Mouse (Mus musculus): ENCODE results near the gene Relb. TPM values are rescaled to one million over a fixed set of nuclear protein-coding genes. Genes with fewer than 3 reads are reported as not detected.
A peak's percentile ranks its signal among the peaks of the same experiment; 100 is the strongest.
"Not testable (repeated sequence)": the region's sequence is repeated elsewhere in the genome, so short reads cannot be mapped to it uniquely, and the experiment has no call there.

Gene Relb
- polyA plus RNA-seq, 1 experiment from 2014 or later = 6.6 TPM

- Histone ChIP-seq H3K4me1 (replicated peaks) (peaks cover 5% of the 10 kb centered on the region), H3K9me3 (no peaks in the 10 kb centered on the region), H3K4me3 (peak overlapping the region; percentile 74), H3K9ac (no peak overlapping the region), H3K27me3 (0 out of 2 replicates have a peak, but pooled peaks cover 3% of the 10 kb centered on the region), H3K36me3 (peaks cover 15% of the 10 kb centered on the region), H3K27ac (replicated peaks) (no peak overlapping the region), H3K4me2 (peak overlapping the region; percentile 88)
- 14% methylated on average over 17 of the region's 17 CpGs for WGBS
- no peak for ATAC-seq (ENCODE audit: low read depth)
These were observed 1.1 kb downstream of the Relb start for GRCm38 (mm10) chr7:19628192-19628535.

- 67% methylated on average over 3 of the region's 3 CpGs for WGBS
- peaks cover 10% of the 10 kb centered on the region for H3K36me3 ChIP-seq
- 0 out of 2 replicates have a peak, but pooled peaks cover 3% of the 10 kb centered on the region for H3K27me3 ChIP-seq
- H3K9me3 ChIP-seq = no peaks in the 10 kb centered on the region
- H3K4me1 ChIP-seq (replicated peaks) = peaks cover 5% of the 10 kb centered on the region
- H3K4me3 ChIP-seq = peak overlapping the region; percentile 74; the same call in 1 of the 2 replicates
- H3K27ac ChIP-seq (replicated peaks) = no peak overlapping the region
- H3K4me2 ChIP-seq = peak overlapping the region; percentile 88
- H3K9ac ChIP-seq = no peak overlapping the region
- no peak for ATAC-seq (ENCODE audit: low read depth)
These were observed 1.5 kb downstream of the Relb start for GRCm38 (mm10) chr7:19627721-19628120.

GRCm38 (mm10) chr7:19623433-19623832 is 5.8 kb downstream of the Relb start:
- no peak overlapping the region for H3K27ac ChIP-seq (replicated peaks)
- WGBS = 75% methylated on average over 2 of the region's 2 CpGs
- H3K9me3 ChIP-seq = no peaks in the 10 kb centered on the region
- no peak overlapping the region for H3K9ac ChIP-seq
- peaks cover 7% of the 10 kb centered on the region for H3K4me1 ChIP-seq (replicated peaks)
- H3K4me3 ChIP-seq = no peak overlapping the region
- H3K27me3 ChIP-seq = peaks cover 7% of the 10 kb centered on the region; the same call in 1 of the 2 replicates
- H3K4me2 ChIP-seq = no peak overlapping the region
- ATAC-seq (ENCODE audit: low read depth) = no peak
- H3K36me3 ChIP-seq = no peaks in the 10 kb centered on the region

- no peak overlapping the region for H3K4me3 ChIP-seq
- WGBS = 43% methylated on average over 6 of the region's 6 CpGs
- no peak overlapping the region for H3K9ac ChIP-seq
- H3K36me3 ChIP-seq = no peaks in the 10 kb centered on the region
- no peak overlapping the region for H3K4me2 ChIP-seq
- peaks cover 7% of the 10 kb centered on the region for H3K4me1 ChIP-seq (replicated peaks)
- H3K27ac ChIP-seq (replicated peaks) = no peak overlapping the region
- H3K27me3 ChIP-seq = peaks cover 7% of the 10 kb centered on the region; the same call in 1 of the 2 replicates
- ATAC-seq (ENCODE audit: low read depth) = no peak
- no peaks in the 10 kb centered on the region for H3K9me3 ChIP-seq
These were observed 7.0 kb downstream of the Relb start for GRCm38 (mm10) chr7:19622241-19622640.

- no peaks in the 10 kb centered on the region for H3K9me3 ChIP-seq
- H3K36me3 ChIP-seq = no peaks in the 10 kb centered on the region
- H3K9ac ChIP-seq = no peak overlapping the region
- WGBS = 90% methylated on average over 7 of the region's 7 CpGs
- ATAC-seq (ENCODE audit: low read depth) = no peak
- H3K27ac ChIP-seq (replicated peaks) = no peak overlapping the region
- peaks cover 7% of the 10 kb centered on the region for H3K4me1 ChIP-seq (replicated peaks)
- H3K4me2 ChIP-seq = no peak overlapping the region
- no peak overlapping the region for H3K4me3 ChIP-seq
- H3K27me3 ChIP-seq = peaks cover 7% of the 10 kb centered on the region; the same call in 1 of the 2 replicates
These were observed 8.4 kb downstream of the Relb start for GRCm38 (mm10) chr7:19620811-19621210.

GRCm38 (mm10) chr7:19619004-19619801 is 10.0 kb downstream of the Relb start:
- H3K4me1 ChIP-seq (replicated peaks) = peaks cover 7% of the 10 kb centered on the region
- ATAC-seq (ENCODE audit: low read depth) = peak; percentile 85
- H3K4me3 ChIP-seq = peak overlapping the region; percentile 31
- H3K9me3 ChIP-seq = no peaks in the 10 kb centered on the region
- 5% methylated on average over 35 of the region's 35 CpGs for WGBS
- H3K4me2 ChIP-seq = peak overlapping the region; percentile 53
- H3K27ac ChIP-seq (replicated peaks) = peak overlapping the region; percentile 73
- peaks cover 7% of the 10 kb centered on the region; the same call in 1 of the 2 replicates for H3K27me3 ChIP-seq
- peak overlapping the region; percentile 70 for H3K9ac ChIP-seq
- H3K36me3 ChIP-seq = 0 out of 2 replicates have a peak, but pooled peaks cover 3% of the 10 kb centered on the region

GRCm38 (mm10) chr7:19615036-19615577 is 14.1 kb downstream of the Relb start:
- H3K4me2 ChIP-seq = no peak overlapping the region
- H3K27ac ChIP-seq (replicated peaks) = no peak overlapping the region
- no peaks in the 10 kb centered on the region for H3K9me3 ChIP-seq
- peaks cover 1% of the 10 kb centered on the region; the same call in 1 of the 2 replicates for H3K27me3 ChIP-seq
- no peak overlapping the region for H3K9ac ChIP-seq
- H3K36me3 ChIP-seq = 0 out of 2 replicates have a peak, but pooled peaks cover 3% of the 10 kb centered on the region
- no peak overlapping the region for H3K4me3 ChIP-seq
- H3K4me1 ChIP-seq (replicated peaks) = peaks cover 7% of the 10 kb centered on the region
- 87% methylated on average over 12 of the region's 12 CpGs for WGBS
- no peak for ATAC-seq (ENCODE audit: low read depth)

- no peaks in the 10 kb centered on the region for H3K27me3 ChIP-seq
- no peak for ATAC-seq (ENCODE audit: low read depth)
- no peak overlapping the region for H3K4me3 ChIP-seq
- 0 out of 2 replicates have a peak, but pooled peaks cover 3% of the 10 kb centered on the region for H3K36me3 ChIP-seq
- no peak overlapping the region for H3K4me2 ChIP-seq
- H3K9me3 ChIP-seq = no peaks in the 10 kb centered on the region
- H3K4me1 ChIP-seq (replicated peaks) = no peaks in the 10 kb centered on the region
- no peak overlapping the region for H3K27ac ChIP-seq (replicated peaks)
- WGBS = 80% methylated on average over 5 of the region's 5 CpGs
- no peak overlapping the region for H3K9ac ChIP-seq
These were observed 18.3 kb downstream of the Relb start for GRCm38 (mm10) chr7:19610969-19611368.

- H3K4me1 ChIP-seq (replicated peaks) = no peaks in the 10 kb centered on the region
- WGBS = 92% methylated on average over 12 of the region's 12 CpGs
- H3K4me2 ChIP-seq = no peak overlapping the region
- no peaks in the 10 kb centered on the region for H3K36me3 ChIP-seq
- no peak overlapping the region for H3K4me3 ChIP-seq
- no peaks in the 10 kb centered on the region for H3K27me3 ChIP-seq
- H3K9ac ChIP-seq = no peak overlapping the region
- no peak for ATAC-seq (ENCODE audit: low read depth)
- no peak overlapping the region for H3K27ac ChIP-seq (replicated peaks)
- no peaks in the 10 kb centered on the region for H3K9me3 ChIP-seq
These were observed 19.5 kb downstream of the Relb start for GRCm38 (mm10) chr7:19609641-19610332.

GRCm38 (mm10) chr7:19607291-19607690 is 21.9 kb downstream of the Relb start:
- ATAC-seq (ENCODE audit: low read depth) = no peak

GRCm38 (mm10) chr7:19604606-19605214 is 24.5 kb downstream of the Relb start:
- not testable (repeated sequence) for H3K9me3 ChIP-seq; H3K9ac ChIP-seq; H3K27me3 ChIP-seq; ATAC-seq (ENCODE audit: low read depth)
- Histone ChIP-seq H3K27ac (replicated peaks) (peak overlapping the region; percentile 82), H3K4me1 (replicated peaks) (peaks cover 37% of the 10 kb centered on the region), H3K4me2 (peak overlapping the region; percentile 98), H3K36me3 (peaks cover 25% of the 10 kb centered on the region), H3K4me3 (peak overlapping the region; percentile 98)
- WGBS = 58% methylated on average over 10 of the region's 10 CpGs

More at GRCm38 (mm10) chr7:19607291-19607690, 21.9 kb downstream of the Relb start:
- Histone ChIP-seq H3K36me3 (0 out of 2 replicates have a peak, but pooled peaks cover 6% of the 10 kb centered on the region), H3K4me1 (replicated peaks) (peaks cover 16% of the 10 kb centered on the region), H3K27me3 (no peaks in the 10 kb centered on the region), H3K27ac (replicated peaks) (no peak overlapping the region), H3K9ac (no peak overlapping the region), H3K4me3 (no peak overlapping the region), H3K9me3 (no peaks in the 10 kb centered on the region), H3K4me2 (no peak overlapping the region)
- 85% methylated on average over 5 of the region's 5 CpGs for WGBS
